Mouse (Mus musculus) T-cell, adult 2 months (primary cell): ENCODE results near the gene Pcsk4.

Experiments
- DNase-seq: peaks from one replicate; pipeline ENCODE4 v3.0.0; 2022; ENCODE audit warnings: low spot score

The Pcsk4 gene

GRCm38 (mm10) chr10:80329273-80330081 is at the start of gene Pcsk4, which contains the start of gene Reep6:
TSS of gene Pcsk4 (minus strand) at chr10:80329498.
TSS of gene Reep6 (plus strand) at chr10:80329953.
- DNase-seq: peak; percentile 83

- peak; percentile 39 for DNase-seq
These were observed 48.4 kb upstream of the Pcsk4 start for GRCm38 (mm10) chr10:80377716-80378115.

GRCm38 (mm10) chr10:80376160-80376559 is 46.9 kb upstream of the Pcsk4 start:
- peak; percentile 89 for DNase-seq

- peak; percentile 77 for DNase-seq
These were observed 44.8 kb upstream of the Pcsk4 start for GRCm38 (mm10) chr10:80374063-80374462.

- DNase-seq: no peak
These were observed 43.4 kb upstream of the Pcsk4 start for GRCm38 (mm10) chr10:80372706-80373105.

- DNase-seq: no peak
These were observed 42.7 kb upstream of the Pcsk4 start for GRCm38 (mm10) chr10:80371983-80372382.

- peak; percentile 45 for DNase-seq
These were observed 42.2 kb upstream of the Pcsk4 start for GRCm38 (mm10) chr10:80371411-80371966.

- DNase-seq: no peak
These were observed 40.9 kb upstream of the Pcsk4 start for GRCm38 (mm10) chr10:80369995-80370747.

- DNase-seq: peak; percentile 34
These were observed 39.1 kb upstream of the Pcsk4 start for GRCm38 (mm10) chr10:80368392-80368791.

- DNase-seq: no peak
These were observed 38.7 kb upstream of the Pcsk4 start for GRCm38 (mm10) chr10:80367954-80368353.

GRCm38 (mm10) chr10:80365736-80366135 is 36.4 kb upstream of the Pcsk4 start:
- no peak for DNase-seq

GRCm38 (mm10) chr10:80363734-80364133 is 34.4 kb upstream of the Pcsk4 start:
- DNase-seq: no peak

- DNase-seq: no peak
These were observed 28.8 kb upstream of the Pcsk4 start for GRCm38 (mm10) chr10:80357994-80358639.

GRCm38 (mm10) chr10:80357336-80357735 is 28.0 kb upstream of the Pcsk4 start:
- DNase-seq: no peak

- no peak for DNase-seq
These were observed 27.4 kb upstream of the Pcsk4 start for GRCm38 (mm10) chr10:80356737-80357136.

GRCm38 (mm10) chr10:80356001-80356682 is 26.8 kb upstream of the Pcsk4 start, which contains the start of gene Plk5:
TSS of gene Plk5 (plus strand) at chr10:80356459.
- DNase-seq: no peak

- DNase-seq: no peak
These were observed 26.1 kb upstream of the Pcsk4 start for GRCm38 (mm10) chr10:80355431-80355830.

GRCm38 (mm10) chr10:80352727-80353126 is 23.4 kb upstream of the Pcsk4 start:
- DNase-seq: no peak

- no peak for DNase-seq
These were observed 22.6 kb upstream of the Pcsk4 start for GRCm38 (mm10) chr10:80351896-80352295.

- DNase-seq: peak; percentile 74
These were observed 21.0 kb upstream of the Pcsk4 start for GRCm38 (mm10) chr10:80350292-80350691.

- DNase-seq: no peak
These were observed 19.7 kb upstream of the Pcsk4 start for GRCm38 (mm10) chr10:80348981-80349380.
